Mouse (Mus musculus): Measurements from ENCODE around the gene Olfr862.

The Olfr862 gene

GRCm38 (mm10) chr9:19887904-19888303 lies at the start of gene Olfr862:
Gene Olfr862 (minus strand): TSS chr9:19888004.
- TF ChIP-seq NANOG (IDR thresholded peaks at IDR 0.05; ENCODE audit: borderline replicate concordance, low read length) = no peak
- no peak for TF ChIP-seq POU5F1 (IDR thresholded peaks at IDR 0.05; ENCODE audit: borderline replicate concordance, low read length)
- no peak for TF ChIP-seq CTCF (conservative IDR thresholded peaks at IDR 0.05; ENCODE audit: low read length)
- H3K4me3 ChIP-seq (replicated peaks; ENCODE audit: low read length) = no peak within 1 kb of the TSS
- H3K9me3 ChIP-seq (ENCODE audit: low read length) = peaks cover 18% of the 10 kb centered on the region
- no peaks in the 10 kb centered on the region for H3K36me3 ChIP-seq (ENCODE audit: insufficient read depth, low read length)
- no peaks in the 10 kb centered on the region for H3K27me3 ChIP-seq (ENCODE audit: insufficient read depth, low read length)
- H3K4me1 ChIP-seq (replicated peaks; ENCODE audit: low read depth, low read length) = no peaks in the 10 kb centered on the region

- TF ChIP-seq NANOG (IDR thresholded peaks at IDR 0.05; ENCODE audit: borderline replicate concordance, low read length) (no peak), POU5F1 (IDR thresholded peaks at IDR 0.05; ENCODE audit: borderline replicate concordance, low read length) (no peak), CTCF (conservative IDR thresholded peaks at IDR 0.05; ENCODE audit: low read length) (no peak)
- Histone ChIP-seq H3K4me1 (replicated peaks; ENCODE audit: low read depth, low read length) (no peaks in the 10 kb centered on the region), H3K27me3 (ENCODE audit: insufficient read depth, low read length) (no peaks in the 10 kb centered on the region), H3K36me3 (ENCODE audit: insufficient read depth, low read length) (no peaks in the 10 kb centered on the region), H3K9me3 (ENCODE audit: low read length) (0 out of 2 replicates have a peak, but pooled peaks cover 5% of the 10 kb centered on the region), H3K4me3 (replicated peaks; ENCODE audit: low read length) (no peak within 1 kb of the TSS)
Measured at GRCm38 (mm10) chr9:19916565-19916964, 28.8 kb upstream of the Olfr862 start, which contains the start of gene Olfr77. Gene Olfr77 (plus strand): TSS chr9:19916865.

GRCm38 (mm10) chr9:19911170-19911569 lies 23.4 kb upstream of the Olfr862 start:
- Histone ChIP-seq H3K9me3 (ENCODE audit: low read length) (peaks cover 36% of the 10 kb centered on the region), H3K36me3 (ENCODE audit: insufficient read depth, low read length) (no peaks in the 10 kb centered on the region), H3K27me3 (ENCODE audit: insufficient read depth, low read length) (no peaks in the 10 kb centered on the region), H3K4me3 (replicated peaks; ENCODE audit: low read length) (no peak overlapping the region), H3K4me1 (replicated peaks; ENCODE audit: low read depth, low read length) (no peaks in the 10 kb centered on the region)
- TF ChIP-seq CTCF (conservative IDR thresholded peaks at IDR 0.05; ENCODE audit: low read length) = no peak
- no peak for TF ChIP-seq NANOG (IDR thresholded peaks at IDR 0.05; ENCODE audit: borderline replicate concordance, low read length)
- TF ChIP-seq POU5F1 (IDR thresholded peaks at IDR 0.05; ENCODE audit: borderline replicate concordance, low read length) = no peak

- H3K36me3 ChIP-seq (ENCODE audit: insufficient read depth, low read length) = no peaks in the 10 kb centered on the region
- H3K9me3 ChIP-seq (ENCODE audit: low read length) = no peaks in the 10 kb centered on the region
- no peak within 1 kb of the TSS for H3K4me3 ChIP-seq (replicated peaks; ENCODE audit: low read length)
- TF ChIP-seq CTCF (conservative IDR thresholded peaks at IDR 0.05; ENCODE audit: low read length) = no peak
- TF ChIP-seq POU5F1 (IDR thresholded peaks at IDR 0.05; ENCODE audit: borderline replicate concordance, low read length) = no peak
- no peak for TF ChIP-seq NANOG (IDR thresholded peaks at IDR 0.05; ENCODE audit: borderline replicate concordance, low read length)
- no peaks in the 10 kb centered on the region for H3K27me3 ChIP-seq (ENCODE audit: insufficient read depth, low read length)
- H3K4me1 ChIP-seq (replicated peaks; ENCODE audit: low read depth, low read length) = no peaks in the 10 kb centered on the region
Measured at GRCm38 (mm10) chr9:19849647-19850046, 38.2 kb downstream of the Olfr862 start, which contains the start of gene Olfr860. Gene Olfr860 (minus strand): TSS chr9:19849747.

All from E14TG2a.4 (cell line).